Mouse (Mus musculus): ENCODE data around the gene Hist1h3c. TPM values are rescaled to one million over a fixed set of nuclear protein-coding genes. Genes with fewer than 3 reads are reported as not detected.
"Not testable (repeated sequence)": the region's sequence is repeated elsewhere in the genome, so short reads cannot be mapped to it uniquely, and the experiment has no call there.

Hist1h3c gene
- polyA plus RNA-seq, 1 experiment, result 2.9 TPM

DNA sequence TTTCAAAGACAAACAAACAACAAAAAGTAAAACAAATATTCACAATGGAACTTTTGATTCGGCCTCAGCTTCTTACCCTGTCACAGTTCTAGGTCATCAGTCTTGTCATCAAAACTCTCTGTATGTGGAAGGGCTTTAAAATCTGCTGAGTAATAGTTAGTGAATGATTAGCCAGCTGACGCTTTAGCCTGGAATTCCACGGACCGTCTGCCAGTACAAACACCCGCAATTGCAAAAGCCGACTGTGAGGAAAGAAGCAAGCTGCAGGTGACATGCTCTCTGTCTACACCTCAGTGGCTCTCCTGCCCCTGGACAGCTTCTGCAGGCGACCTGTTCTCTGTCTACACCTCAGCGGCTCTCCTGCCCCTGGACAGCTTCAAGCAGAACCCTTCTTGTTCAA lies 14.9 kb downstream of the Hist1h3c start:
- 32% methylated on average over 8 of the region's 8 CpGs for WGBS
- H3K4me3 ChIP-seq (replicated peaks; ENCODE audit: extremely low read depth, low read depth, low read length), result no peak overlapping the region
- H3K4me1 ChIP-seq (ENCODE audit: control insufficient read depth, insufficient read depth, low read length), result no peaks in the 10 kb centered on the region
- TF ChIP-seq CTCF (IDR thresholded peaks at IDR 0.05; ENCODE audit: insufficient read depth, low read length) (no peak), POLR2A (IDR thresholded peaks at IDR 0.05; ENCODE audit: borderline replicate concordance, extremely low read depth, low read depth, low read length) (no peak)
- DNase-seq, result no peak

DNA sequence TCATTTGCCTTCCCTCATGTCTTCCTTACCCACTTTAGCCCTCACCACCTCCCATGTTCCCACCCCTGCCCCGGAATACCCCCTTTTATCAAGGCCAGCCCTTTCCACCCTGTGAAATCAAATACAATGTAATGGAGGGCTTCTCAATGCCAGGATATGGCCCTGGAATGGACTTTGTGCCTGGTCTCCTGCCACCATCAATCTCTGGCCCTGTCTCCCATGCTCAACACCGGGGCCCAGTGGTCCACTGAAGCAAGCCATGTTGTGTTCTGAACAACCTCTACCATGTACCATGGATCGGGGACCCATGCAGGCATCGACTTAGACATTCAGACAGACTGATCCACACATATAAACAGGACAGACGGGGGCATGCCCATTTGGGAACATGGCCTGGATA lies 15.7 kb downstream of the Hist1h3c start:
- WGBS, result 91% methylated on average over 5 of the region's 5 CpGs
- no peak for DNase-seq
- Histone ChIP-seq H3K4me1 (ENCODE audit: control insufficient read depth, insufficient read depth, low read length) (no peaks in the 10 kb centered on the region), H3K4me3 (replicated peaks; ENCODE audit: extremely low read depth, low read depth, low read length) (no peak overlapping the region)
- TF ChIP-seq POLR2A (IDR thresholded peaks at IDR 0.05; ENCODE audit: borderline replicate concordance, extremely low read depth, low read depth, low read length) (no peak), CTCF (IDR thresholded peaks at IDR 0.05; ENCODE audit: insufficient read depth, low read length) (no peak)

DNA sequence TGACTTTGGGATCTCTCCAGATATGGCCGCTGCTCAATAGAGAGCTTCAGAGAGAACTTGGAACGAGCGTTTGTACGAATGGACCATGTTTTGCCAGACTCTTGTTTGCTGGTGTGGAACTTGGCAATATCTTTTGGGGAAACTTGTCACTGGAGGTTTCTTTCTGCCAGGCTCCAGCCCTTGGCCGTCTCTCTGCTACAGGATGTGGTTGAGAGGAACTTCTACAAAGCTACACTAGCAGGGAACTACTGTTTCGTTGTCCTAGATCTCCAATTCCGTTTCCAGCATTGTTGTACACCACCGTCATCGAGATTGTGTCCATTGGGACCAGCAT lies 16.2 kb downstream of the Hist1h3c start:
- Histone ChIP-seq H3K4me3 (replicated peaks; ENCODE audit: extremely low read depth, low read depth, low read length) (no peak overlapping the region), H3K4me1 (ENCODE audit: control insufficient read depth, insufficient read depth, low read length) (no peaks in the 10 kb centered on the region)
- TF ChIP-seq CTCF (IDR thresholded peaks at IDR 0.05; ENCODE audit: insufficient read depth, low read length) (no peak), POLR2A (IDR thresholded peaks at IDR 0.05; ENCODE audit: borderline replicate concordance, extremely low read depth, low read depth, low read length) (no peak)
- 80% methylated on average over 9 of the region's 9 CpGs for WGBS
- DNase-seq, result no peak

DNA sequence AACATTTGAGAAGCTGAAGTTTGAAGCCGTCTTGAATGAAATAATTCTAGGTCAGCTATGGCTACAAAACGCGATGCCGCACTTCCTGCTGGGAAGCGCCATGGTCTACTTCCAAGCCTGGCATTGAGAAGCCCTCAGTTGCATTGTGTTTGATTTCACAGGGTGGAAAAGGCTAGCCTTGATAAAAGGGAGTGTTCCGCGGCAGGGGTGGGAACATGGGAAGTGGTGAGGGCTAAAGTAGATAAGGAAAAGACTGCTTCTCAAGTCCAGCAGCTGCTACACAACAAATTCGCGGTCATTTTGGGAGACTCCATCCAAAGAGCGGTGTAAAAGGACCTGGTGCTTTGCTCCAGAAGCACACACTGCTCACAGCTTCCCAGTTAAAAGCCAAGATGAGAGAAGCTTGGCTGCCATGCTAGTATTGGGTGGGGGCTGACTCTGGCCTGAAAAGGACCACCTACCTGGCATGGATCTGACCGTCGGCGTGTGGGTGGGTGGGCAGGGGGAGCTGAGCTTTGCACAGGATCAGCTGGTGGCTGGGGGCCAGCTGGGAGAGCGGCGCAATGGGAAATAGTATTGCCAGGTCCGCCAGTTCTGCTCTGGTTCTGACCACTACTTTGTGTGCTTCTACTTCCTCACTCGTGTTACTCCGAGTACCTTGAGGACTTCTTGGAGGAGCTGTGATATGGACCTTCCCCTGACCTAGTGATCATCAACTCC lies 16.8 kb downstream of the Hist1h3c start:
- H3K4me3 ChIP-seq (replicated peaks; ENCODE audit: extremely low read depth, low read depth, low read length), result no peak overlapping the region
- no peaks in the 10 kb centered on the region for H3K4me1 ChIP-seq (ENCODE audit: control insufficient read depth, insufficient read depth, low read length)
- whole genome bisulfite sequencing, result 79% methylated on average over 18 of the region's 18 CpGs
- no peak for TF ChIP-seq CTCF (IDR thresholded peaks at IDR 0.05; ENCODE audit: insufficient read depth, low read length)
- no peak for TF ChIP-seq POLR2A (IDR thresholded peaks at IDR 0.05; ENCODE audit: borderline replicate concordance, extremely low read depth, low read depth, low read length)
- DNase-seq, result no peak

DNA sequence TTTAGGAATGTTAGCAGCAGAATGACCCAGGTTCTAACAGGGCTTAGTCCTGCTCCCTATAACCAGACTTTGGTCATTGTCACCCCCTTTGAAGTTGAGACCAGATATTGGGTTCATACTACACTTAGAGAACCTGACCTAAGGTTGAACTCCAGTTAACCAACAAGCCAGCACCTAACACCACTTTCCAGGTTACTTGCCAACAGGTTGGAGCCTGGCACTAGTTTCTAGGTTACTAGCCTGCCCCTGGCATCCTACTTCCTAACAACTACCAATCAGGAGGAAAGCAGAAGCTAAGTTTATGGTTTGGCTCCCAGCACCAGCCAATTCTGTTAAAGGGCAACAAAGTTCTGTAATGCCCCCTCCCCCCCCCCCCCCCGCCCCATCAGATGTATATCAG lies 20.2 kb downstream of the Hist1h3c start:
- TF ChIP-seq POLR2A (IDR thresholded peaks at IDR 0.05; ENCODE audit: borderline replicate concordance, extremely low read depth, low read depth, low read length) (no peak), CTCF (IDR thresholded peaks at IDR 0.05; ENCODE audit: insufficient read depth, low read length) (no peak)
- H3K4me3 ChIP-seq (replicated peaks; ENCODE audit: extremely low read depth, low read depth, low read length), result no peak overlapping the region
- no peak for DNase-seq
- no peaks in the 10 kb centered on the region for H3K4me1 ChIP-seq (ENCODE audit: control insufficient read depth, insufficient read depth, low read length)
- WGBS, result 95% methylated on average over 1 of the region's 1 CpGs

DNA sequence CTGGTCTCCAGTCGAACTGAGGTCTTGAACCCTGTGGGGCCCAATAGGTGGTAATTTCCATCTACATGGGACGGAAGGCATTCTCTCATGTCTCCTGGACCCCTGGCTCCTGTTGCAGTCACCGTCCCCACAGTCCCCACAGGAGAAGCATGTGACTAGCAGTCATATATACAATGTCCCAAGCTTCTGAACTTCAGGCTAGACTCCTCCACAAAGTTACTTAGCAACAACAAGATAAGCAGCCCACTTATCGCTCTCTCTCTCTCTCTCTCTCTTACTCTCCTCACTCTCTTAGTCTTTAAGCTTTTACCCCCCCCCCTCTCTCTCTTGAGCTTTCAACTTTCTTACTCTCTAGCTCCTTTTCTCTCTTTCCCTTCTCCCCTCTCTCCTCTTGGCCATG lies 21.2 kb downstream of the Hist1h3c start:
- 77% methylated on average over 4 of the region's 4 CpGs for WGBS
- no peak for DNase-seq
- Histone ChIP-seq H3K4me1 (ENCODE audit: control insufficient read depth, insufficient read depth, low read length) (no peaks in the 10 kb centered on the region), H3K4me3 (replicated peaks; ENCODE audit: extremely low read depth, low read depth, low read length) (no peak overlapping the region)
- no peak for TF ChIP-seq POLR2A (IDR thresholded peaks at IDR 0.05; ENCODE audit: borderline replicate concordance, extremely low read depth, low read depth, low read length)
- no peak for TF ChIP-seq CTCF (IDR thresholded peaks at IDR 0.05; ENCODE audit: insufficient read depth, low read length)

DNA sequence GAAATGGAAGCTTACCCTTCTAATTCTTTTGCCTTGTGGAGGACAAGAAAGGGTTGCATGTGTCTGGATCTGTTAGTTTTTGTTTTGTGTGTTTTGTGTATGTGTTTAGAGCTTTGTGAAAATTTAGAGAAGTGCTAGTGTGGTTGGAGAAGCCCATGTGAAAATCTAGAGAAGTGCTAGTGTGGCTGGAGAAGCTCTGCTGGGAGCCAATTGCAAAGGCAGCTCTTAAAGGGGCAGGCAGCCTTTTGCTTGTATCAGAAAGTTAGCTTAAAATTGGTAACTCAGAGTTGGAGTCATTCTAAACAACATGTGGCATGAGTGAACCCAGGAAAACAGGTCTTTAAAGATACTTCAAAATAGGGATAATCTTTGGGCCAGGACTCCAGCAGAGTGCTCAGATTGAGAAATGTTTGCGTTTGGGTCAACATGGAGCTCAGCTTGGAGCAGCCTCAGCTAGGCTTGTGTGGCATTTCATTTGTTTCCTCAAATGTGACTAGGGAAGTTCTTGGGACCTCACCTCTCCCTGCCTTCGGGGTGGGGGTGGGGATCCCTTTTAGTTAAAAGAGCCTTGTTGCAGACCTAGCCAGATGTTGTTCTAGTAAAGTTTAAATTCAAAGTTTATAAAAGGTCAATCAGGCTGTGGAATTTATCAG lies 27.7 kb downstream of the Hist1h3c start:
- H3K4me1 ChIP-seq (ENCODE audit: control insufficient read depth, insufficient read depth, low read length); H3K4me3 ChIP-seq (replicated peaks; ENCODE audit: extremely low read depth, low read depth, low read length); DNase-seq: not testable (repeated sequence)
- 19% methylated on average over 2 of the region's 2 CpGs for WGBS

DNA sequence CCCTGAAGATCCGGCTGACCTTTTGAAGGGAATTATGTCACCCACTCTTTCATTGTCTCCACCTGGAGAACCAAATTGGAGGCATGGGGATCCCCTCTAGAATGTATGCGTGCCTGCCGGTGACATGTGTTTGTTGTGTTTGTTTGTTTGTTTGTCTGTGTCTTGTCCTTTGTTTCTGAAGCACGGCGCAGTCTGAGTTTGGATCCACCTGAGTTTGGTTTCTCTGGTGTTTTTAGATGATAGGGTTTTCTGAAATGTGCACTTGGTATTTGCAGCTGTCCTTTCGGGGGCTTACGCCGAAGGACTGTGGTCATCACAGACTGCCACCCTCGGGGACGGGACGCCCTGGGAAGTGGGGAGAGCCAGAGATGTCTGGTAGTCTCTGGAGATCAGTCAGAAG lies 28.2 kb downstream of the Hist1h3c start:
- Histone ChIP-seq H3K4me3 (replicated peaks; ENCODE audit: extremely low read depth, low read depth, low read length) (no peak overlapping the region), H3K4me1 (ENCODE audit: control insufficient read depth, insufficient read depth, low read length) (no peaks in the 10 kb centered on the region)
- WGBS, result 49% methylated on average over 11 of the region's 11 CpGs
- TF ChIP-seq CTCF (IDR thresholded peaks at IDR 0.05; ENCODE audit: insufficient read depth, low read length), result no peak
- no peak for TF ChIP-seq POLR2A (IDR thresholded peaks at IDR 0.05; ENCODE audit: borderline replicate concordance, extremely low read depth, low read depth, low read length)
- DNase-seq, result no peak

DNA sequence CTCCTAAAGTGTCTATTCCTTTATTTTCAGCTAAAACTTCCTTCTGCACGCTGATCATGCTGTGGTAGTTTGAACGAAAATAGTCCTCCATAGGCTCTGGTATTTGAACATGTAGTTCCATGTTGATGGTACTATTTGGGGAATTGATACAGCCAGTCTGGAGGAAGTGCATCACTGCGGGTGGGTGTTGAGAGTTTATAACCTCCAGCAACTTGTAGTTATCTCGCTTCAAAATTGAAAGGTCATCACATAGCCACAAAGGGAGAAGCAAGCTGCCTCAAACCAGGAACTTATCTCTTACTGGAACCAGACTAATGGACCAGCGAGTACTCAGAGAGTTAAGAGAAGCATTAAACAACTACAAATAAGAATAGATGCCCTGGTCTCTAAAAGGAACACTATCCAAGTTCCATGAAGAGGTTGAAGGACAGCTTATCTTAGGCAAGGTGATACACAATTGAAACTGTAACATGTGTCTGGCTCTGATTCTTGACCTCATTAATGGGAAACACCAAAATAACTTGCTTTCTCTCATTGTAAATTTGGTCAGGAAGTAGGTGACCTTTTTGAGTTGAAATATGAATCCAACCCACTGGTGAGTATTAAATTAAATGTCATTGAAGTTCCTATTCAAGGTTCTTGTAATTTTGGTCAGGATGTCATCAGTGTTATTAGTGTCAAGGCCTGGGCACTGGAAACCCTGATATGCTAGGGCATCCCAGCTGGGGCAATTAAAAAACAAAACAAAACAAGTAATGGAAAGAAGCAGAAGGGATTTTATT lies 28.9 kb downstream of the Hist1h3c start:
- DNase-seq, result no peak
- Histone ChIP-seq H3K4me3 (replicated peaks; ENCODE audit: extremely low read depth, low read depth, low read length) (no peak overlapping the region), H3K4me1 (ENCODE audit: control insufficient read depth, insufficient read depth, low read length) (no peaks in the 10 kb centered on the region)
- 78% methylated on average over 5 of the region's 5 CpGs for WGBS
- no peak for TF ChIP-seq POLR2A (IDR thresholded peaks at IDR 0.05; ENCODE audit: borderline replicate concordance, extremely low read depth, low read depth, low read length)
- TF ChIP-seq CTCF (IDR thresholded peaks at IDR 0.05; ENCODE audit: insufficient read depth, low read length), result no peak
